Mouse (Mus musculus): ENCODE measurements at regions not wholly inside any gene's neighbourhood (a gene's known extent, or its start where the extent isn't known, plus 50 kb on each side); places are given as distances from the start of the nearest gene placed in this dataset.

DNA sequence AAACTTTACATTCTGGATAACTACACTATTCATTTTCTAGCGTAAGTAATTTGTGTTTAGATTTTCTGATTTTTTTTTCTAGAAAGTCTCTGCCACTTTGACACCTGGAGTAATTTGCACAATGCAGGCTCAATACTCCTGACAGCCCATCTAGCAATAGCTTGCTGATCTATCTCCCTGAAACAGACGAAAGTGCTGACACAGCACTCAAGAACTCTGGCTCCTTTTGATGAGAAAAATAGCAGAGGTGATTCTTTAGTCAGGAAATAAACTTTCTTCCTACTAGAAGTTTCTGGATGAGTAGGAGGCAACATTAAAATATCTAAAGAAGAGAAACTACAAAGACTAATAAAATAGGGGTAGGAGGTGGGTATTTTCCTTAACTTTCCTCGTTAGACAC, 397.1 kb upstream of the Gm21833 start:
- no peak for TF ChIP-seq CTCF (conservative IDR thresholded peaks at IDR 0.05; ENCODE audit: low read length)
- no peak for TF ChIP-seq NANOG (IDR thresholded peaks at IDR 0.05; ENCODE audit: borderline replicate concordance, low read length)

Measured in E14TG2a.4 (cell line).